Mouse (Mus musculus): ENCODE results near the gene Hist1h2aa.

Hist1h2aa gene

GRCm38 (mm10) chr13:23934211-23934520 is at the start of gene Hist1h2aa:
Gene Hist1h2aa (plus strand): TSS chr13:23934462.
- DNase-seq (ENCODE audit: low spot score) = no peak

GRCm38 (mm10) chr13:23885540-23885939 is 48.7 kb upstream of the Hist1h2aa start:
- peak; percentile 10 for DNase-seq (ENCODE audit: low spot score)

GRCm38 (mm10) chr13:23887026-23887725 is 47.1 kb upstream of the Hist1h2aa start:
- no peak for DNase-seq (ENCODE audit: low spot score)

GRCm38 (mm10) chr13:23889011-23889605 is 45.2 kb upstream of the Hist1h2aa start:
- no peak for DNase-seq (ENCODE audit: low spot score)

GRCm38 (mm10) chr13:23892592-23893268 is 41.5 kb upstream of the Hist1h2aa start:
- no peak for DNase-seq (ENCODE audit: low spot score)

GRCm38 (mm10) chr13:23893269-23893593 is 41.0 kb upstream of the Hist1h2aa start:
- no peak for DNase-seq (ENCODE audit: low spot score)

- peak; percentile 24 for DNase-seq (ENCODE audit: low spot score)
Measured at GRCm38 (mm10) chr13:23898242-23898641, 36.0 kb upstream of the Hist1h2aa start.

- no peak for DNase-seq (ENCODE audit: low spot score)
Measured at GRCm38 (mm10) chr13:23906906-23907305, 27.4 kb upstream of the Hist1h2aa start.

- DNase-seq (ENCODE audit: low spot score) = no peak
Measured at GRCm38 (mm10) chr13:23910121-23910520, 24.1 kb upstream of the Hist1h2aa start.

- no peak for DNase-seq (ENCODE audit: low spot score)
Measured at GRCm38 (mm10) chr13:23911335-23911734, 22.9 kb upstream of the Hist1h2aa start.

- DNase-seq (ENCODE audit: low spot score) = peak; percentile 18
Measured at GRCm38 (mm10) chr13:23913791-23914306, 20.4 kb upstream of the Hist1h2aa start.

GRCm38 (mm10) chr13:23914376-23915167 is 19.7 kb upstream of the Hist1h2aa start, which contains the start of gene Slc17a4:
Gene Slc17a4 (minus strand): TSS chr13:23915009.
- no peak for DNase-seq (ENCODE audit: low spot score)

- DNase-seq (ENCODE audit: low spot score) = no peak
Measured at GRCm38 (mm10) chr13:23916132-23916531, 18.1 kb upstream of the Hist1h2aa start.

- no peak for DNase-seq (ENCODE audit: low spot score)
Measured at GRCm38 (mm10) chr13:23917674-23918073, 16.6 kb upstream of the Hist1h2aa start.

- no peak for DNase-seq (ENCODE audit: low spot score)
Measured at GRCm38 (mm10) chr13:23925792-23926191, 8.5 kb upstream of the Hist1h2aa start.

- peak; percentile 30 for DNase-seq (ENCODE audit: low spot score)
Measured at GRCm38 (mm10) chr13:23928637-23929036, 5.6 kb upstream of the Hist1h2aa start.

- no peak for DNase-seq (ENCODE audit: low spot score)
Measured at GRCm38 (mm10) chr13:23930461-23930860, 3.8 kb upstream of the Hist1h2aa start.

- DNase-seq (ENCODE audit: low spot score) = no peak
Measured at GRCm38 (mm10) chr13:23930904-23931303, 3.4 kb upstream of the Hist1h2aa start.

GRCm38 (mm10) chr13:23933421-23934210 is 646 bp upstream of the Hist1h2aa start, which contains the start of gene Hist1h2ba:
Gene Hist1h2ba (minus strand): TSS chr13:23934156.
- DNase-seq (ENCODE audit: low spot score) = no peak

GRCm38 (mm10) chr13:23938699-23939098 is 4.4 kb downstream of the Hist1h2aa start:
- DNase-seq (ENCODE audit: low spot score) = no peak

- peak; percentile 18 for DNase-seq (ENCODE audit: low spot score)
Measured at GRCm38 (mm10) chr13:23940291-23940690, 6.0 kb downstream of the Hist1h2aa start.
